Mouse (Mus musculus): ENCODE data around the gene Tspan12. TPM values are rescaled to one million over a fixed set of nuclear protein-coding genes. Genes with fewer than 3 reads are reported as not detected.

The Tspan12 gene
- polyA plus RNA-seq, 1 experiment from 2014 or later, result 38.8 TPM

DNA sequence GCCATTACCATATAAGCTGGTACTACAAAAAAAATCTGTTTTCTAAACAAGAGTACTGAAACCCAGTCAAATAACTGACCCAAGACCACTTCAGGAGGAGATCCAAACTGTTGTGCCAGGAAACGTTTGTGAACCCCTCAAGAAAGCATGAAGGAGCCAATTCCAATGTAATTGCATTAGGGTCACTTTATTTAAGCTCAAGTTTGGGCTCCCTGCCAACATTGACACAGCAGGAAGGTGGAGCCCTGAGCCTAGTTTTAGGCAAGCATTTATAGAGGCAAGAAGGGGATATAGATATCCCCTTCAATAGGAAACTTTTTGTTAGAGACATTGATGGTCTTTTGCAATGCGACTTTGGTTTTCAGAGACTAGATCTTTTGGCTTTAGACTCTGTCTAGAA, 111.7 kb downstream of the Tspan12 start:
- H3K9ac ChIP-seq (ENCODE audit: low read depth, low read length), result no peak overlapping the region
- H3K36me3 ChIP-seq (ENCODE audit: control insufficient read depth, insufficient read depth), result no peaks in the 10 kb centered on the region
- whole genome bisulfite sequencing, result 47% methylated on average over 2 of the region's 2 CpGs
- H3K4me1 ChIP-seq (replicated peaks; ENCODE audit: control insufficient read depth, insufficient read depth, low read length), result no peaks in the 10 kb centered on the region
- TF ChIP-seq CTCF (IDR thresholded peaks at IDR 0.05; ENCODE audit: low read depth), result no peak
- H3K9me3 ChIP-seq (ENCODE audit: control insufficient read depth), result no peaks in the 10 kb centered on the region
- no peak overlapping the region for H3K27ac ChIP-seq (ENCODE audit: low read depth, low read length)
- H3K27me3 ChIP-seq (replicated peaks; ENCODE audit: control insufficient read depth, insufficient read depth, low read length), result no peaks in the 10 kb centered on the region
- no peak overlapping the region for H3K4me3 ChIP-seq (ENCODE audit: low read depth, low read length)
- no peak overlapping the region for H3K4me2 ChIP-seq (replicated peaks; ENCODE audit: low read depth)
- ATAC-seq, result no peak

DNA sequence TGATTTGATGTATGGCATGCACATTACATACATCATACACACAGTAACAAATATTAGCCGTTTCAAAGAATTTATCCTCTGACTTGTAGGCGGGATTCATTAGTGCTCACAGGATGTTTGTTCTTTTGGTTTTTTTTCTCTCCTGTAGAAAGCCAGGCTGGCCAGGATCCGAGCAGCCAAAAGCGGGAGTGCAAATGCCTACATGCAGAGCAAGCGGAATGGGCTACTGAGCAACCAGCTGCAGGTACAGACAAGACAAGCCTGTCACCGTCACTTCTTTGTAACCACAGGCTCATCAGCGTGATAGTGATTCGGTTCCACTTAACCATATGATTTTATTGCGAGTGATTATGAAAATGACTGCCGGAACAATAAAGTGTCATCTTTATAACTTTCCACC, 130.1 kb downstream of the Tspan12 start:
- no peak for TF ChIP-seq CTCF (IDR thresholded peaks at IDR 0.05; ENCODE audit: low read depth)
- no peak overlapping the region for H3K4me2 ChIP-seq (replicated peaks; ENCODE audit: low read depth)
- 72% methylated on average over 10 of the region's 10 CpGs for WGBS
- H3K27me3 ChIP-seq (replicated peaks; ENCODE audit: control insufficient read depth, insufficient read depth, low read length), result no peaks in the 10 kb centered on the region
- H3K36me3 ChIP-seq (ENCODE audit: control insufficient read depth, insufficient read depth), result no peaks in the 10 kb centered on the region
- no peaks in the 10 kb centered on the region for H3K4me1 ChIP-seq (replicated peaks; ENCODE audit: control insufficient read depth, insufficient read depth, low read length)
- ATAC-seq, result no peak
- no peak overlapping the region for H3K9ac ChIP-seq (ENCODE audit: low read depth, low read length)
- no peak overlapping the region for H3K27ac ChIP-seq (ENCODE audit: low read depth, low read length)
- no peaks in the 10 kb centered on the region for H3K9me3 ChIP-seq (ENCODE audit: control insufficient read depth)
- no peak overlapping the region for H3K4me3 ChIP-seq (ENCODE audit: low read depth, low read length)

Other genes starting within 250 kb of the Tspan12 start
- 25.0 and 29.5 TPM in 2 replicates for gene Ing3, start 97.1 kb upstream of the Tspan12 start, polyA plus RNA-seq (2015; fragmentation: Nextera tagmentation; extraction: Ambion mirVana)
- gene Cped1, start 133.4 kb upstream of the Tspan12 start, polyA plus RNA-seq (2015; fragmentation: Nextera tagmentation; extraction: Ambion mirVana), result 11.0 and 11.2 TPM in 2 replicates

All from intestine, postnatal 0 days (tissue).